Mouse (Mus musculus) liver, adult 2 months (tissue): ENCODE measurements around the gene Zbtb22.

Experiments
- CTCF ChIP-seq: fragments of 200-500 bp; IDR thresholded peaks from 2 replicates; pipeline ENCODE4 v1.5.1; 2011; ENCODE audit warnings: low read depth, low read length, control low read depth
- POLR2A ChIP-seq: fragments of 200-500 bp; IDR thresholded peaks from 2 replicates; pipeline ENCODE4 v1.6.1; 2011; ENCODE audit warnings: low read length, control low read depth; ENCODE audit not compliant: insufficient read depth; ENCODE audit errors: extremely low read depth

GRCm38 (mm10) chr17:33919351-33920281 is 3.9 kb downstream of the Zbtb22 start:
- peak; percentile 30 for TF ChIP-seq CTCF
- TF ChIP-seq POLR2A: no peak
